Mouse (Mus musculus): ENCODE data around the gene Lsr. TPM values are rescaled to one million over a fixed set of nuclear protein-coding genes. Genes with fewer than 3 reads are reported as not detected.

Lsr gene
- polyA plus RNA-seq (2011; ENCODE audit: insufficient read depth, insufficient read length, low replicate concordance, missing spikeins) = 0.81 and 4.2 TPM in 2 replicates

- 5% methylated on average over 19 of the region's 19 CpGs for WGBS
- H3K4me3 ChIP-seq (replicated peaks; ENCODE audit: control insufficient read depth, low read depth, low read length) = peak within 1 kb of the TSS; percentile 83
- TF ChIP-seq POLR2A (IDR thresholded peaks at IDR 0.05; ENCODE audit: borderline replicate concordance, control insufficient read depth, low read depth, low read length) = no peak
- no peak for TF ChIP-seq CTCF (IDR thresholded peaks at IDR 0.05; ENCODE audit: control insufficient read depth, insufficient read depth, low read length)
- H3K4me1 ChIP-seq (ENCODE audit: control insufficient read depth, insufficient read depth, low read length) = no peaks in the 10 kb centered on the region
- H3K27ac ChIP-seq (ENCODE audit: control insufficient read depth, insufficient read depth, low read depth, low read length, poor library complexity) = peak within 1 kb of the TSS; percentile 45; the same call in 1 of the 2 replicates
Observed at GRCm38 (mm10) chr7:30973251-30973500, at the start of gene Lsr. TSS of gene Lsr (minus strand) at chr7:30973464.

- TF ChIP-seq CTCF (IDR thresholded peaks at IDR 0.05; ENCODE audit: control insufficient read depth, insufficient read depth, low read length) (no peak), POLR2A (IDR thresholded peaks at IDR 0.05; ENCODE audit: borderline replicate concordance, control insufficient read depth, low read depth, low read length) (no peak)
- 56% methylated on average over 10 of the region's 10 CpGs for WGBS
- H3K4me1 ChIP-seq (ENCODE audit: control insufficient read depth, insufficient read depth, low read length) = no peaks in the 10 kb centered on the region; the same call in 1 of the 2 replicates
Observed at GRCm38 (mm10) chr7:31017104-31017901, 44.0 kb upstream of the Lsr start.

GRCm38 (mm10) chr7:31012971-31013370 lies 39.7 kb upstream of the Lsr start:
- no peak overlapping the region for H3K27ac ChIP-seq (ENCODE audit: control insufficient read depth, insufficient read depth, low read depth, low read length, poor library complexity)
- peaks cover 3% of the 10 kb centered on the region; the same call in 1 of the 2 replicates for H3K4me1 ChIP-seq (ENCODE audit: control insufficient read depth, insufficient read depth, low read length)
- no peak overlapping the region for H3K4me3 ChIP-seq (replicated peaks; ENCODE audit: control insufficient read depth, low read depth, low read length)
- TF ChIP-seq POLR2A (IDR thresholded peaks at IDR 0.05; ENCODE audit: borderline replicate concordance, control insufficient read depth, low read depth, low read length) (no peak), CTCF (IDR thresholded peaks at IDR 0.05; ENCODE audit: control insufficient read depth, insufficient read depth, low read length) (no peak)
- 82% methylated on average over 5 of the region's 5 CpGs for WGBS

More at GRCm38 (mm10) chr7:31017104-31017901, 44.0 kb upstream of the Lsr start:
- Histone ChIP-seq H3K27ac (ENCODE audit: control insufficient read depth, insufficient read depth, low read depth, low read length, poor library complexity) (no peak overlapping the region), H3K4me3 (replicated peaks; ENCODE audit: control insufficient read depth, low read depth, low read length) (no peak overlapping the region)

GRCm38 (mm10) chr7:31008889-31009288 lies 35.6 kb upstream of the Lsr start:
- WGBS = 48% methylated on average over 3 of the region's 3 CpGs
- peaks cover 5% of the 10 kb centered on the region; the same call in 1 of the 2 replicates for H3K4me1 ChIP-seq (ENCODE audit: control insufficient read depth, insufficient read depth, low read length)
- peak overlapping the region; percentile 34 for H3K27ac ChIP-seq (ENCODE audit: control insufficient read depth, insufficient read depth, low read depth, low read length, poor library complexity)
- TF ChIP-seq POLR2A (IDR thresholded peaks at IDR 0.05; ENCODE audit: borderline replicate concordance, control insufficient read depth, low read depth, low read length) = no peak
- TF ChIP-seq CTCF (IDR thresholded peaks at IDR 0.05; ENCODE audit: control insufficient read depth, insufficient read depth, low read length) = no peak
- no peak overlapping the region for H3K4me3 ChIP-seq (replicated peaks; ENCODE audit: control insufficient read depth, low read depth, low read length)

- no peak for TF ChIP-seq CTCF (IDR thresholded peaks at IDR 0.05; ENCODE audit: control insufficient read depth, insufficient read depth, low read length)
- no peak for TF ChIP-seq POLR2A (IDR thresholded peaks at IDR 0.05; ENCODE audit: borderline replicate concordance, control insufficient read depth, low read depth, low read length)
- peaks cover 5% of the 10 kb centered on the region; the same call in 1 of the 2 replicates for H3K4me1 ChIP-seq (ENCODE audit: control insufficient read depth, insufficient read depth, low read length)
- H3K27ac ChIP-seq (ENCODE audit: control insufficient read depth, insufficient read depth, low read depth, low read length, poor library complexity) = peak overlapping the region; percentile 41
- WGBS = 0% methylated on average over 1 of the region's 1 CpGs
- H3K4me3 ChIP-seq (replicated peaks; ENCODE audit: control insufficient read depth, low read depth, low read length) = no peak overlapping the region
Observed at GRCm38 (mm10) chr7:31008175-31008574, 34.9 kb upstream of the Lsr start.

GRCm38 (mm10) chr7:31007775-31008174 lies 34.5 kb upstream of the Lsr start:
- H3K4me1 ChIP-seq (ENCODE audit: control insufficient read depth, insufficient read depth, low read length) = peaks cover 5% of the 10 kb centered on the region; the same call in 1 of the 2 replicates
- 18% methylated on average over 1 of the region's 1 CpGs for WGBS
- TF ChIP-seq CTCF (IDR thresholded peaks at IDR 0.05; ENCODE audit: control insufficient read depth, insufficient read depth, low read length) = no peak
- H3K27ac ChIP-seq (ENCODE audit: control insufficient read depth, insufficient read depth, low read depth, low read length, poor library complexity) = peak overlapping the region; percentile 41; the same call in 1 of the 2 replicates
- no peak overlapping the region for H3K4me3 ChIP-seq (replicated peaks; ENCODE audit: control insufficient read depth, low read depth, low read length)

- Histone ChIP-seq H3K27ac (ENCODE audit: control insufficient read depth, insufficient read depth, low read depth, low read length, poor library complexity) (peak overlapping the region; percentile 91), H3K4me3 (replicated peaks; ENCODE audit: control insufficient read depth, low read depth, low read length) (peak overlapping the region; percentile 18), H3K4me1 (ENCODE audit: control insufficient read depth, insufficient read depth, low read length) (peaks cover 13% of the 10 kb centered on the region)
- TF ChIP-seq CTCF (IDR thresholded peaks at IDR 0.05; ENCODE audit: control insufficient read depth, insufficient read depth, low read length) = no peak
- 2% methylated on average over 8 of the region's 8 CpGs for WGBS
Observed at GRCm38 (mm10) chr7:31002650-31003049, 29.4 kb upstream of the Lsr start.

- peaks cover 13% of the 10 kb centered on the region for H3K4me1 ChIP-seq (ENCODE audit: control insufficient read depth, insufficient read depth, low read length)
- TF ChIP-seq POLR2A (IDR thresholded peaks at IDR 0.05; ENCODE audit: borderline replicate concordance, control insufficient read depth, low read depth, low read length) = peak; percentile 8; the same call in 1 of the 2 replicates
- no peak for TF ChIP-seq CTCF (IDR thresholded peaks at IDR 0.05; ENCODE audit: control insufficient read depth, insufficient read depth, low read length)
- 1% methylated on average over 7 of the region's 7 CpGs for WGBS
- peak overlapping the region; percentile 25 for H3K4me3 ChIP-seq (replicated peaks; ENCODE audit: control insufficient read depth, low read depth, low read length)
- H3K27ac ChIP-seq (ENCODE audit: control insufficient read depth, insufficient read depth, low read depth, low read length, poor library complexity) = peak overlapping the region; percentile 53
Observed at GRCm38 (mm10) chr7:31000505-31001020, 27.3 kb upstream of the Lsr start.
